Mouse (Mus musculus) adrenal gland, adult 2 months (tissue): ENCODE results near the gene Mnd1. TPM values are rescaled to one million over a fixed set of nuclear protein-coding genes. Genes with fewer than 3 reads are reported as not detected.
A peak's percentile ranks its signal among the peaks of the same experiment; 100 is the strongest.

Experiments
- DNase-seq: peaks from one replicate; pipeline ENCODE4 v3.0.0; 2021
- long read RNA-seq: library from polyadenylated mRNA; stranded (forward); transcript quantifications from one replicate; pipeline ENCODE4 v2.0.0, GENCODE M21; 2021
- polyA plus RNA-seq: library from polyadenylated mRNA; depleted of rRNA; stranded (reverse); fragments of >200 nt; gene quantifications from 2 replicates; pipeline ENCODE4 v1.2.3, GENCODE M21; 2012; rRNA removed
- total RNA-seq, 2 experiments: library from RNA; stranded (reverse); gene quantifications; 2 replicates each; pipeline ENCODE4 v1.2.3; 2021

The Mnd1 gene
- total RNA-seq (10 to 100 TPM in 1 of 2 experiments, 1 to 10 TPM in 1; 9.1 to 11.5 TPM), polyA plus RNA-seq (0.20 TPM in 1 of 2 replicates, not detected in the other)
- long read RNA-seq, partial matches to known transcripts, result 0 of 1 reads
- long read RNA-seq, other reads (novel, unspliced or antisense), result 0 of 1 reads

DNA sequence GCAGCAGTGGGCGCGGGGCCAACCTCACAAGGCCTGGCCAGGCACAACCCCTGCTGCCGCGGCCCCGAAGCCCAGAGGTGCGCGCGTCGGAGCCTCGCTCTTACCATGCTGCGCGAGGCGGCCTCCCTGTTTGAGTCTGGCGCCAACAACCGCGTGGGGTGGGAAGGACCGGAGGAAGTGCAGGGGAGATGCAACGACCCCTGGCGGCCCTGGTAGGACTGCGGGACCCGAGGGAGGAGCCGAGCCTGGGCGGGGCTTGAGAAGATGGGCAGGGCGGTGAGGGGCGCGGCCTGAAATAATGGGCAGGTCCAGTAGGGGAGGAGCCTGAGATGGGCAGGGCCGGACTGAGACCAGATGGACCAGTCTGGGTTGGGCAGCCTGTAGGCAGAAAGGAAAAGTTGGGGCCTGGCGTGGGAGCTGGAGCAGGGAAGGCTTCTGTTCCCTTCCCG lies at the start of gene Mnd1:
Gene Mnd1, minus strand, starts transcription at position 229 of the 449 bp plus-strand sequence.
- DNase-seq, result peak; percentile 99

DNA sequence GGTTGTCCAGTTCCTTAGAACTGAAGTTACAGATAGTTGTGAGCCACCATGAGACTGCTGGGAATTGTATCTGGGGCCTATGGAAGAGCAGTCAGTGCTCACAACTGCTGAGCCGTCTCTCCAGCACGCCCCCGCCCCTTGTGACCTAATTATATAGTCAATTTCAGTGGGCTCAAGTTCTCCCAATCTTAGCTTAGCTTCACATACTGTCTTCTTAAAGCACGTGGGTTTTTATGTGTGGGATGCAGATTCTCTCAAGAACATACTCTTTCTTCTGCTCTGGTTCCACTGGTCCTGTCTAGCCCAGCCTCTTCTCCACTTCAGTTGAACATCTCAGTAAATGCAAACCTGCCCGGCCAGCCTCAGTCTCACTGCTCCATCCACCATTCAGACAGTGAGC lies 49.1 kb upstream of the Mnd1 start:
- no peak for DNase-seq

DNA sequence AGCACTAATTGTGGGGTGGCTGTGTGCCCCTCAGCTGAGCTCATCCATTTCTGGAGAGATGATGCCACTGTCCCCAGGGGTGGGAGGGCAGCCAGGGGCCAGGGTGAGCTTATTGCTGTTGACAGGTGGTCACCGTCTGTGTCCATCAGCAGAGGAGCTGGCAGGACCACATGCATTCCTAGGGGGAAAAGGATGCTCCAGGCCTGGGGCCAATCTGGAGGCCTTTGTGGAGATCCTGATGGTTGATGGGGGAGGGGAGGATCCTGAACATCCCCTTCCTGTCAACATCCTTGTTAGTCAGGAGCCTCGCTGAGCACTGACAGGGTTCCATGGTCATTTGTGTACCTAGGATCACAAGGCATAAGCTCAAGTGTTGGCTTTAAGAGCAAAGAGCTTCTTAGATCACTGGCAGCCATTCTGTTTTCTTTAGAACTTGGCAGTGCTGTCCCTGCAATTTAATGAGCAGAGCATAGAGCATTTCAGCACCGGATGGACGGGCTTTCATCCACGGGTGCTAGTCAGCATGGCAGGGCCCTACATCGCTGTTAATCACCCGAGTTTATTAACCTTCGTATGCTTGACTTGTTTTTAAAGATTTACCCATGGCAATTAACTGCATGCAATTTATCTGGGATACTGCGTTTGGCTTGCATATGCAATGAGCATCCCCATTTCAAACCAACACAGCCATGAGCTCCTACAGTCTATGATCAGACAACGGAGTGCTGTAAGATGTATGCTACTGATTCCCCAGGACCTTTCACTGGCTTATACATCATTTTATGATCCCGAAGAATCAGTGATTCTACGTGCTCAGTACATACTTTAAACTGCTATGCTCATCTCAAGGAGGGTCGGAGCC lies 45.2 kb upstream of the Mnd1 start:
- DNase-seq, result no peak

DNA sequence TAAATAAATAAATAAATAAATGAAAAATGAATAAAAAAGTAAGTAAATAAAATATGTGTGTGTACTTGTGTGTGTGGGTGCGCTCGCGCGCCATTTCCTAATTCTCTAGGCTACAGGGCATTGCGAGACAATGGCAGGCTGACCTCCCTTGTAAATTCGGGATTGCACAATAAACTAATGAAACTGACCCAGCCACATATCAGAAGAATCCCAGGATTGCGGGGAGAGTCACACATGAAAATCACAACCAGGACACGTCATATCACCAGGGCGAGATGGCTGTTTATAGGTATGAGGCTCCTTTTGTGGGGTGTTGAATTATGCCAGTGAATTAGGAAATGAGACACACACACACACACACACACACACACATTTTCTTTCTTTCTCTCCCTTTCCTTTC lies 43.9 kb upstream of the Mnd1 start:
- peak; percentile 35 for DNase-seq

DNA sequence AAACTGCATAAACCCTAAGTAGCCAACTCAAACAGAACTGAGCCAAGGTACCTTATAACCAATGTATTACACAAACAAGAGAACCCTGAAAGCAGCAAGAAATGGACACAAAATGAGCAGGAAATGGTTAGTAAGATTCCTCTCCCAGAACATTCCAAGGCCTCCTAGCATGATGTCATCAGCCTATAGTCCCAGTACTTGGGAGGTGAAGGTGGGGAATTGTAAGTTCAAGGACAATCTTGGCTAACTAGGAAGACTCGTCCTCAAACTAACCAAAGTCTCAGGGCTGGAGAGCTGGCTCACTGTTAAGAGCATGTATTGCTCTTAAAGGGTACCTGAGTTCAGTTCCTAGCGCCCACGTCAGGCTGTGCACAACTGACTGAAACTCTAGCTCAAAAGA lies 42.6 kb upstream of the Mnd1 start:
- DNase-seq, result no peak

DNA sequence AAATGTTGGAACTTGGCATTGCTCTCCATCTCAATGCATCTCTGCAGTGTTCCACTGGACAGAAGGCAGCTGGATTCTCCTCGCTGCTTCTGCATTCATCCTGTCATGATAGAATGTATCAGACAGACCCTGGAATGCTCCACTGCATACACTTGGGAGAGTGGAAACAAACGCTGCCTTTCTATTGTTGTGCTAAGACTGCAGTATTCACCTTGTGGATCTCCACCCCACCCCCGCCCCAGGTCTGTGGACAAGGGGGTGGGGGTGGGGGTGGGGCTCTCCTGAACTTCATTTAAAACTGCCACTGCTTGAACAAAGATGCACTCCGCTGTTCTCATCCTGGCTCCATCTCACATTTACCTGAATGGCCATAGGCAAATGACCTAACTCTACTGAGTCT lies 38.3 kb upstream of the Mnd1 start:
- DNase-seq, result no peak

DNA sequence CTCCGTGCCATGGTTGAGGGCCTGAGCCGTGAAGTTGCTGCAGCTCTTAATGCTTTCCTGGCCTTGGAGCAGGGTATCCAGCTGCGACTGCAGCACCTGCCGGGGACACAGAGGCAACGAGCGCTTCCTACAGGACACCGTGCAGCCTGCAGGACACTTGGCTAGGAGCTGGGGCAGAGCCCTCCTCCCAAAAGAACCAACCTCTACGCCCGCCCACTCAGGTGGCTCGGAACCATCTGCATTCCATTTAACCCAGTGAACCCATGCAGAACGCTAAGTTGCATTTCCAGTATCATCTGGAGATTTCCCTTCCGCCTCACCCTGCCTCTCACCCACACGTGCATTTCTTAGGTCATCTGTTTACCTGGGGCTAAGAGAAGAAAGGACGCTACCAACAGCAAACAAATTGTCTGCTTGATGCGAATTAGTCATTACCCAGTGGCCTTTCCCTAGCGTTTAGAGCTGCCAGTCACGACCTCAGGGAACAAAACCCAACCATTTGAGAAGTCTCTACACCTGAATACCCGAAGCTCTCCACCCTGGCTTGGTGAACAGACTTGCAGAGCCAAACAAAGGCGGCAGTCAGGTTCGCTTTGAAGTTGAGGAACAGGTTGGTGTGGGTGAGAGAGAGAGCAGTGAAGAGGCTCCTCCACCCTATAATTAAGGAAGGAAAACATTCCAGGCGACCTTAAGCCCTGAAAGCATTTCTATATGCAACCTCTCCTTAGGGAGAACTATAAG lies 35.7 kb upstream of the Mnd1 start:
- no peak for DNase-seq

DNA sequence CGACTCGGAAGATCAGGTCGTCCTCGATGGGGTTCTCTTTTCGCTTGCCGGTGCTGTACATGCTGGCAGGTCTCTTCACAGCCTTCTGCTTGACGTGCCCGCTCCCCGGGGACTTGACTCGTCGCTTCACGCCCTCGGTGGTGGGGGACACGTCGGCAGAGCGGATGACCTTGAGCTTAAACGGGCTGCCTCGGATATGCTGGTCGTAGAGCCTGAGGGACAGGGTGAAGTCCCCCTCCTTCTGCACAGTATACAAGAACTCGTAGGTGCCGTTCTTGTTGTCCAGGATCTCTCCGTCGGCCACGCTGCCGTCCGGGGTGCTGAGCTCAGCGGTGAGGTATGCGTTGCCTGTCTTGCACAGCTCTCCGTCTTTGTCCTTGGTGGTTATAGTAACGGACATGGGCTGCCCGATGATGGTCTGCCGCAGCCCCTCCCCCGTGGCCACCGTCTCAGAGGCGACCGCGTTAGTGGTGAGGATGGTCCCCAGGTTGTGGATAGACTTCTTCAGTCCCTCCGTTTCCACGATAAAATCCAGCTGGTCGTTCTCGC lies 35.0 kb upstream of the Mnd1 start:
- peak; percentile 78 for DNase-seq

DNA sequence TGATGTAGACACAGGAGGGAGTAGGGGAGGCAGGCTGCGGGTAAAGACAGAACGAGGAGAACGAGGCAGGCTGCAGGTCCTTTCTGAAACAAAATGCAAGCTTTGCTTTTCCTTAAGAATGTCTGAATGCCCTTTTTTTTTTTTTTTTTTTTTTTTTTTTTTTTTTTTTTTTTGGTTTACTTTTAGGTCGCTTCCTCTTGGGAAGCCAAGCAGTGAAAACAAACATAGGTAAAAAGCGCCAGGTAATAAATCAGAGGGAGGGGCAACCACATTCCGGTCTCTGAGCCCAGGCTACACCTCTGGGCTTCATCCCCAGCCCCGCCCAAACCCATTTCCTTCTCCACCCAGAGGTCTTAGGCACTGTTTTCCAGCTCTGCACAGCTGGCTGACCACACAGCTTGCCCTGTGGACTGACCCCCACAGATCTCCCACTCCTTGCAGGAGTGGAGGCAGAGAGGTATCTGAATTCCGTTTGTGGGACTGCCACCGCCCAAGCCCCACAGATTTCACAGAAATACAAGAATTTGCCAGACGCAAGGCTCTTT lies 34.1 kb upstream of the Mnd1 start:
- DNase-seq, result no peak

DNA sequence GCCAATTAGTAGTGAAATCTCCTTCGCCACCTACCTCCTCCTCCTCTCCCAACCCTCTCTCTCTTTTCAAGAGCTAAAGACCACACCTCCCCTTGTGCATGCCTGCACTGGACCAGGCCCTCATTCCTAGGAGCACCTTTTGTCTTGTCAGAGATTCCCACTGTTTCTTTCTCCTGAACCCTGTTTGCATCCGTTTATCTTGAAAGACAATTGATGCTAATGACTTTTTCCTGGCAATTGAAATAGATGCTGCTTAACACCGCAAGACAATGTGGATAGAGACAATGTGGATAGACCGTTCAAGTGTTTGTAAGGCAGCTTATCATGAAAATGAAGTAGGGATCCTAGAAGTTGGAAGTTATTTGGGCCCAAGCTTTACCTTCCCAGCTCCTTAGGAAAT lies 26.1 kb upstream of the Mnd1 start:
- DNase-seq, result no peak

DNA sequence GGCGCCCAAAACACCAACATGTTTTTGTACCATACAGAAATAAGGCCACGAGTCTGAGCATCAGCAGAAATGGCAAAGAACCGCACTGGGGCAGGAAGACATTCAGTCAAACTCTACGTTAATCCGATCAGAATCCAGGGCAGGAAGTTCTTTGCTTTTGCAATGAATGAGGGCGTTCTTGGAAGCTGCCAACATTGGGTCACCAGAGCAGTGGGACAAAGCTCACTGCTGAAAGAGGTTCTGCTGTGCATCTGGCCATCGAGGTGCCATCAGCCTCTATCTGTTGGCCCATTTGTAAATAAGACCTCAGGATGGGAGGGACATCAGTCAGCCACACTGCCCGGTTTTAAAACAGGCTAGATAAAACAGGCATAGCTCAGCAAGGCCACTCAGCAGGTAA lies 25.5 kb upstream of the Mnd1 start:
- no peak for DNase-seq

DNA sequence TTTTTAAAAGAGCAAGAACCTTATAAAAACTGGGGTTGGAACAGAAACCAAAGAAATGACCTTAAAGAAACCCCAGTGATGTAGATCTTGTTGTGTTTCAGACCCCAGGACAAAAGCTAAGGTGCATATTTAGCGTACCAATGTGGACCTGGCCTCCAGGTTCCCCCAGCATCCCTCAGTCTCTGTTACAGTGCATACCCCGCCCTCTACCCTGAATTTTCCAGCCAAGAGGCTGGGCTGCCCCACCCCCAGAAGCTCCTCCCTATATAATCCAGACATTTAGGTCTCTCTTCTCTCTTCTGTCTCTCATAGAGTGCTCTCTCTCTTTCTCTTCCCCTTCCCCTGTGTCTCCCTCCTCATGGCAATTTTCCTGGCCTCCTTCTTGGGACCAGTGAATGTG lies 24.7 kb upstream of the Mnd1 start:
- no peak for DNase-seq

DNA sequence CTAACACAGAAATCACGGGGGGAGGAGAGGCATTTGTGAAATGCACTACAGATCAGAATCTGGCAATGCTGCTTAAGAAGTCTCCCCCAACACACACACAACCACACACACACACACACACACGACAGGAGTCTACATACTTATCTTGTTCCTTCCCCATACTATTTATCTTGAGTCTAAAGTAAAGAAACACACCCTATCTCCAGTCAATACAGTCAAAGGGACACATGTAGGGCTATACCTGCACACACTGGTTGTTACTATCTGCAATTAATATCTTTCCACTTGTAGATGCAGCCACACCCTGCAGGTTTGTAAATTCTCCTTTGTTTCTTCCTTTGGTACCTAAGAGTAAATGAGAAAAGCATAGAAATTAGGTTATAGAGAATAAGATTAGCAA lies 22.2 kb upstream of the Mnd1 start:
- DNase-seq, result no peak

DNA sequence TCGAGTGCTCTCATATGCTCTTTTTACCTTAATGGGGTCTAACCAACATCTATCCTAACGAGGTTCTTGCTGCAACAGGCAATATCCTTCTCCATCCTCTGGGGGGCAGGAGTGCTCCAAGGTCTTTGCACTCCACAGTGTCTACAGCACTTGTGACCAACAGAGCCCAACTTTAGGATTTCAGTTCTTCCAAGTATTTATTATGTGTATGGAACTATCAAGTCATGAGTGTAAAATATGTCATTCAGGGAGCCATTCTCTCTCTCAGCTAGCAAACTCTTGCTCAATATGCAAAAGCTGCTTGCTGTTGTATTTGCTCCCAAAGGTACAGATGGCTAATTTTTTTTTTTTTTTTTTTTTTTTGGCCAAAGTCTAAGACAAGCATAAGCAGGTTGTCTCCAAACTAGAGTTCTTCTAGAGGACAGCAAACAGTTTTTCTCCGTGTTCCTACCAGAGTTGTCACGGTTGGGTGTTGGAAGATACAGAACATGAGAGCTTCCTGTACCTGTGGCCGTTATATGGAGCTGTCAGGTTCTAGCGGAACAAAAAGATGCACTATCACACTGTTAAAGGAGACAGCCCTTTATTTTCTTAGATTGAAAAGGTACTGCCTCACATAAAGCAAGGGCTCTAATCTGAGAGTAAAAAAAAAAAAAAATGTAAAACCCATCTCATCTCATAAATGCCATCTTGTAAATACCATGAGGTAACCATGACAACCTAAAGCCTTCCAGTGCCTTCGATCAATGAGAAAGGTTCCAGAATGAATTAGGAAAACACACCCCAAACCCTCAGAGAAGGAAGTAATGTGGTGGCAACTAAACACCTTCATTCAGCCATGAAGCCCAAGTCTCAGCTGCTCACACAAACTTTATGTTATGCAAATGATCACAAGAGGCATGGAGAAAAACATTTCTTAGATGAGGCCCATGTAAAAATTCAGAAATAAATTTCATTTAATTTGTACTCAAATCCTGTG lies 20.0 kb upstream of the Mnd1 start:
- peak; percentile 75 for DNase-seq

DNA sequence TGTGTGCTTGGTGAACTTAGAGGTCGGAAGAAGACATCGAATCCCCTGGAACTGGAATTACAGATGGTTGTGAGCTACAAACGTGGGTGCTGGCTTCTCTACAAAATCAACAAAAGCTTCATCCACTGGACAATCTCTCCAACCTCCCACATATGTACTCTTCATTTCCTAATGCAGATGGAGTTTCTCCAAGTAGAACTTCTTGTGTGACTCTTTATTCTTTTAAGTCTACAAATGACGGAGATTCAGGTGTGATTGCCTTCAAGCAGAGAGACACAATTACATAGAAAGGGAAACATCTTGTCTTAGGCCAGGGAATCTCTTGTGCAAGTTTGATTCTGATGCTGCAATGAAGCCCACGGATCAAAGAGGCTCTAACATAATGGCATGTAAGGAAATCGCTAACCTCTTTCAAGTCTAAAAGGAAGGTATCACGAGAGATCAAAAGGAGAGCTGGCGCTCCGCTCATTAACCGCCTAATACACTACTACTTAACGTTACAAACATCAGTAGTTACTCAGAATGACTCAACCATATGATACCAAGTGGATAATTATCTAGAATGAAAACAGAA lies 18.1 kb upstream of the Mnd1 start, which contains the start of gene Gm6525:
Gene Gm6525, plus strand, starts transcription at position 524 of the 574 bp plus-strand sequence.
- no peak for DNase-seq

DNA sequence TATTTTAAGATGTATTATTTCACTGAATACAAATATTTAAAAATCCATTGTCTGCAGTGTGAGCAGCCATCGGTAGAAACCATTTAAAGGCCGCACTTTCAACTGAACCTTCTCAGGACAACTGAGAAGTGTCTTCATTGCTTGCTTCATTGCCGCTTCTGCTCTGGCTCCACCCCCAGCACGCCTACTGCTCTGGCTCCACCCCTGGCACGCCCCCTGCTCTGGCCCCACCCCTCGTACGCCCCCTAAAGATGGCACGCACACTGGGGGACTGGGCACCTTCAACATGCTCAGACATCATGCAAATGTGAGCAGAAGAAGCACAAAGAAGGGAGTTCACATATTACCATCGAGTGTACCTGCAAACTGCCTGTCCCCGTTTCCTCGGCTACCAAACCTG lies 16.8 kb upstream of the Mnd1 start:
- no peak for DNase-seq

DNA sequence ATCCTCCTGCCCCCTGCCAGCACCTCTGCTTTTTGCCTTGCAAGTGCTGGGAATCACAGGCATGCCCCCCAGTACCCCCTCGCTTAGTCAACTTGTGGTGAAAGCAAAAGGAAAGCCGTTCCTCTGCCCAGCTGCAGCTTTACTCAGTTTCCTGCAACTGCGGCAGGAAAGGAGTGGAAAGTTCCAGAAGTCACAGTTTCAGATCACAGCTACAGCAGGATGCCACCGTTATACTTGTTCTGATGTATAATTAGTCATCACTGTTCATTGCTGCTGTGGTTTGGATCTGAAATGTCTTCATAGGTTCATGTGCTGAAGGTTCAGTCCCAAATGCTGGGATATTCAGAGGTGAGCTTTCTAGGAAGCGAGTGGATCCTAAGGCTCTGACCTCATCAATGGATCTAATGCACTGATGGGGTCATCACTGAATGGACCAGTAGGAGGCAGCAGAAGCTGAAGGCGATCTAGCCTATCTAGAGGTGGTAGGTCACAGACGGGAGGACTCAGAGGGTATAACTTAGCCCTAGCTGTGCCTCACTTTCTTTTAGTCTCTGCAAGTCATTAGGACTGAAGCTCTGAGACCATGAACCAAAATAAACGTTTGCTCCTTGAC lies 13.9 kb upstream of the Mnd1 start:
- DNase-seq, result no peak

DNA sequence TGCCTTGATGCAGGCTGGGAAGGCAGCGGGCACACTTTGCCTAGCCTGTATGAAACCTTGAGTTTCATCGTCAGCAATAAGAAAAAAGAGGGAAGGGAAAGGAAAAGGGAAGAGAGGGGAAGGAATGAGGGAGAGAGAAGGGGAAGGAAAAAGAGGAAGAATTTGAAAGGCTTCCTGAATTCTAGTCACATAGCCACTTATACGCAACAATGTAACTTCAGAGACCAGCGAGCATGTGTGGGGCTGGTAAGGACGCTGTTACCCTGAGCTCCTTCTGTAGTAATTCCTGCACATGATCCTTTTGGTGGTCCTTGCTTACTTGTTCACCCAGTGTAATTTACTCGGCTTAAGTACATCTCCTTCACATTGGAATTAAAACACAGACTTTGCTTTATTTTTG lies 13.4 kb upstream of the Mnd1 start:
- no peak for DNase-seq

DNA sequence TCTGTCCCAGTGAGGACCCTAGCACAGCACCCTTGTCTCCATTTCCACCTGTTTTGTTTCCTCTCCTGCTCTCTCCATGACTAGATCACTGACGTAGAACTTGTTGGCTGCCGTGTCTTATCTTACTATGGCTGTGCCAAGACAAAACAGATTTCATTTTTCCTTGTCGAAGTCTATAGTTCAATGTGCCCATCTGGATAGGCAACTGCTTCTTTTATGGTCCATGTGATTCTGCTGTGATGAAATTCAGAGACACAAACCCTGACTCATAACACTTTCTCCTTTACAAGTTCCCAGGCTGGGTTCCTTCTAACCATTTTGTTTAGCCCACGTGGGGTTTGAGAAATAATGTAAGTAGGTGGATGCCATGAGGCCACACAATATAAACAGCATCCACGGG lies 10.5 kb upstream of the Mnd1 start:
- no peak for DNase-seq

DNA sequence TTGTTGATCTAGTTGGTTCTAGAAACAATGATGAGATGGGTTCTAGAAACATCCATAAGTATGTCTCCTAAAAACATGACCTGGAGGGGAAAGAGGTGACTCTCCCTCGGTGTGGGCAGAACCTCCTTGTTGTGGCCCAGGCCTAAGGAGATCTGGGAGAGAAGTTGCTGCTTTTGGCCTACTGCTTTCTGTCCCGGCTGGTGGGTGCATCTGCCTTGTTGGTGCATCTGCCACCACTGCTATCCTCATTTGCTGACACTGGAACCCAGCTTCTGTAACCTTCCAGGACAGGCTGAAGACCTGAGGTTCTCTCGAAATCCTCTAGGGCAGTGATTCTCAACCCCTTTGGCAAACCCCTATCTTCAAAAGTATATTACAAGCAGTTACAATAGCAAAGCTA lies 9.8 kb upstream of the Mnd1 start:
- DNase-seq, result no peak
